Mouse (Mus musculus) bone marrow, adult 2 months (tissue): ENCODE measurements around the gene Cyba.

Experiments
- CTCF ChIP-seq: fragments of 200-500 bp; IDR thresholded peaks from 2 replicates; pipeline ENCODE4 v1.5.1; 2011; ENCODE audit warnings: low read length, control low read depth; ENCODE audit not compliant: control insufficient read depth, insufficient read depth
- POLR2A ChIP-seq: fragments of 200-500 bp; IDR thresholded peaks from 2 replicates; pipeline ENCODE4 v1.6.1; 2011; ENCODE audit warnings: low read depth, mild to moderate bottlenecking, control low read depth, low read length, borderline replicate concordance; ENCODE audit not compliant: control insufficient read depth

- TF ChIP-seq POLR2A (no peak), CTCF (no peak)
Measured at GRCm38 (mm10) chr8:122415554-122415953, 17.2 kb downstream of the Cyba start.
